ENCODE assay signal across 8 mouse cellular contexts in the genomic region with DNA sequence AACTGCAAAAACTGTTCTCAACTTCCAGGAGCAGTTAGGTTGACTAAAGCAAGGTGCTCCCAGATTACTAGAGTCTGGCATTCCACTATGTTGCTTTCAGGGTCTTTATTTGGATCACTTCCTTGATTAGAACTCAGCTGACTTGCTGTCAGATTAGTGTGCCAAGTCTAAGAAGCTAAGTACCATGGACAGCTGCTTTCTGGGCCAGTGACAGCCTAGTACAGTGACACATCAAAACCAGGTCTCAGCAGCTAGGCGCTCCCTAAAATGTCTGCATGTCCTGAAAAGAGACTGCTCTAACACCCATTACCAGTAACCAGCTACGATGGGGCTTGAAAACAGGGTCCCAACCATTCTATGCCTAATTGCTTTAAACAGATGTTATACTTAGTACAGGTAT. TPM values are rescaled to one million over a fixed set of nuclear protein-coding genes. Genes with fewer than 3 reads are reported as not detected.
DNase-seq lines count a peak whose midpoint lies in the region; TF ChIP-seq lines count a peak whose summit lies in the region.
"Had no signal": no experiment of that assay in that cellular context is flagged by ENCODE, and none has a peak within 500 bp of the region (broad histone marks: within the 10 kb centered on the region; RNA-seq: fewer than 3 reads in every experiment).

No protein-coding gene starts in this region.

- peak in 1 of 2 experiments; percentile 13 for DNase-seq in layer of hippocampus, adult 2 months (ENCODE audit: low spot score in 2 of 2)
- DNase-seq in layer of hippocampus, postnatal 25 days (ENCODE audit: extremely low spot score in 1 of 2, low spot score in 1 of 2) = no peak
- peak; percentile 38 for DNase-seq in ES-E14 (ENCODE audit: low read depth, low spot score)
- peak; percentile 11 for DNase-seq in adrenal gland, adult 8-10 months
- DNase-seq in kidney, postnatal 14 days = peak; percentile 17
- DNase-seq in spleen, postnatal 10 days (ENCODE audit: low spot score in 2 of 2) = no peak
- no peak for DNase-seq in frontal cortex, postnatal 14 days (ENCODE audit: low spot score in 2 of 2)

- no peaks in the 10 kb centered on the region for H3K4me1 ChIP-seq in ES-E14 (ENCODE audit: control insufficient read depth in 2 of 2, insufficient read depth in 2 of 2, low read length in 2 of 2, poor library complexity in 1 of 2)
- H3K4me1 ChIP-seq: forebrain, embryonic 15.5 days had no signal

- H3K27ac ChIP-seq in layer of hippocampus, adult 2 months = peak overlapping the region; percentile 84
- H3K27ac ChIP-seq in ES-E14 (ENCODE audit: insufficient read depth, low read depth, low read length, poor library complexity, severe bottlenecking) = no peak overlapping the region
- H3K27ac ChIP-seq: forebrain, embryonic 15.5 days had no signal

- no peaks in the 10 kb centered on the region for H3K36me3 ChIP-seq in ES-E14 (ENCODE audit: control insufficient read depth, insufficient read depth, low read length, poor library complexity, severe bottlenecking)
- H3K36me3 ChIP-seq: forebrain, embryonic 15.5 days had no signal

- no peak overlapping the region for H3K9ac ChIP-seq in ES-E14 (ENCODE audit: insufficient read depth, low read depth, low read length, poor library complexity, severe bottlenecking)
- H3K9ac ChIP-seq: forebrain, embryonic 15.5 days had no signal

- in situ Hi-C loops in ES-E14 (cut with MboI; ENCODE audit: low sequenced_read_pairs in 2 of 2, unreplicated experiment in 2 of 2) = no loop called here

- TF ChIP-seq CTCF in layer of hippocampus, adult 2 months (conservative IDR thresholded peaks at IDR 0.05) = no peak

- H3K4me3 ChIP-seq in layer of hippocampus, adult 2 months = peak overlapping the region; percentile 41
- H3K4me3 ChIP-seq in ES-E14 (ENCODE audit: insufficient read depth in 1 of 2, low read depth in 1 of 2, low read length in 2 of 2, poor library complexity in 1 of 2, severe bottlenecking in 1 of 2) = no peak overlapping the region
- H3K4me3 ChIP-seq: forebrain, embryonic 15.5 days had no signal

- H3K9me3 ChIP-seq in ES-E14 (ENCODE audit: control insufficient read depth, insufficient read depth, low read depth, low read length) = no peaks in the 10 kb centered on the region
- H3K9me3 ChIP-seq: forebrain, embryonic 15.5 days had no signal

TF ChIP-seq in ES-E14, 5 proteins besides CTCF, POLR2A, EP300 and RAD21:
- TF ChIP-seq MAFK (IDR thresholded peaks at IDR 0.05; ENCODE audit: insufficient read depth, low read depth, low read length) (peak; percentile 63; the same call in 1 of the 2 replicates), CHD2 (IDR thresholded peaks at IDR 0.05; ENCODE audit: low read depth, low read length) (no peak)

RNA-seq across cellular contexts. Expression of gene Slc24a2, which starts 8.7 kb away (rescaled TPM):
- 100 to 1,000 TPM; 393 to 398 TPM for total RNA-seq in layer of hippocampus, adult 2 months (2021)
- 100 to 1,000 TPM; 339 to 378 TPM for total RNA-seq in layer of hippocampus, postnatal 25 days (2021)
- total RNA-seq in ES-E14 (2012; rRNA removed) = 0.13 and 0.32 TPM in 2 replicates
- 10 to 100 TPM; 21.3 to 39.7 (median 28.3) TPM for total RNA-seq in adrenal gland, adult 8-10 months (2022)

Comparison
In these comparisons a context has a peak if more than half of its experiments do, and no peak if none do; other contexts are left out.
1. DNase-seq: peak in ES-E14 (single experiment), adrenal gland, adult 8-10 months (single experiment) and kidney, postnatal 14 days (single experiment); none in layer of hippocampus, postnatal 25 days (0 of 2), spleen, postnatal 10 days (0 of 2) and frontal cortex, postnatal 14 days (0 of 2).
2. RNA of gene Slc24a2, which starts 8.7 kb away (total RNA-seq): 393 to 398 TPM in layer of hippocampus, adult 2 months, 339 to 378 TPM in layer of hippocampus, postnatal 25 days and 21.3 to 39.7 TPM in adrenal gland, adult 8-10 months; 0.13 to 0.32 TPM in ES-E14; every median in the first group is over 10 times any median in the second.